Mouse (Mus musculus): ENCODE data around the gene Bscl2. TPM values are rescaled to one million over a fixed set of nuclear protein-coding genes. Genes with fewer than 3 reads are reported as not detected.

Gene Bscl2
- polyA plus RNA-seq, 1 experiment from 2014 or later, result 42.5 TPM

DNA sequence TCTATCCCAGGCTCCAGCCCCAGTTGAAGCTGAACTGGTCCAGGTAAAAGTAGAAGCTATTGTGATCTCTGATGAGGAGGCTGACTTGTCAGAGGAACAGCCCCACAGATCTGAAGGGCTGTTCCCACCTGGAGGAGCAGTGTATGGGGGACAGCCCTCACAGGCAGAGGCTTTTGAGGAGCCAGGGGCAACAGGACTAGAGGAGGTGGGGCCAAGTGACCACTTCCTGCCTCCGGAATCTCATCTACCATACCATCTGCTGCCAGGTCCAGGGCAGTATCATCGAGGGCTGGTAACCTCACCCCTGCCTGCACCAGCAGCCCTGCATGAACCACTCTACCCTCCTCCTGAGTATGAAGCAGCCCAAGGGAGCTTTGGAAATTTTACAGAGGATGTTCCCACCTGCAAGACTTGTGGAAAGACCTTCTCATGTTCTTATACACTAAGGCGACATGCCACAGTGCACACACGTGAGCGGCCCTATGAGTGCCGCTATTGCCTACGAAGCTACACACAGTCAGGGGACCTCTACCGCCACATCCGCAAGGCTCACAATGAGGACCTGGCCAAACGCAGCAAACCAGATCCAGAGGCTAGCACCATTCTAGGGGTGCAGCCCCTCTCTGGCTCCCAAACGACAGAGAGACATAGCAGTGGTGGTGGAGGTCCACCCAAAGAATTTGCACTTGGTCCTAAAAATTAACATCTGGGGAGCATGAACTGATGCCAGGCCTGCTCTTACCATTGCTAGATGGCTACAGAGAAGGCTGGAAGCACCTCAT is 33.2 kb upstream of the Bscl2 start:
- no peak for ATAC-seq (ENCODE audit: insufficient number of reproducible peaks, insufficient read depth, low FRiP score, low read depth)
- Histone ChIP-seq H3K4me3 (ENCODE audit: low read depth, low read length) (no peak overlapping the region), H3K4me1 (ENCODE audit: control insufficient read depth, insufficient read depth, low read length) (peaks cover 4% of the 10 kb centered on the region; the same call in 1 of the 2 replicates), H3K27ac (ENCODE audit: low read length) (no peak overlapping the region), H3K36me3 (ENCODE audit: control insufficient read depth, insufficient read depth, low read length) (peaks cover 29% of the 10 kb centered on the region), H3K9ac (replicated peaks; ENCODE audit: low read depth, low read length) (no peak overlapping the region), H3K27me3 (ENCODE audit: control insufficient read depth, insufficient read depth, low read length) (no peaks in the 10 kb centered on the region), H3K9me3 (ENCODE audit: control insufficient read depth, low read depth, low read length) (no peaks in the 10 kb centered on the region), H3K4me2 (replicated peaks; ENCODE audit: low read depth, low read length) (no peak overlapping the region)
- 89% methylated on average over 11 of the region's 11 CpGs for WGBS

DNA sequence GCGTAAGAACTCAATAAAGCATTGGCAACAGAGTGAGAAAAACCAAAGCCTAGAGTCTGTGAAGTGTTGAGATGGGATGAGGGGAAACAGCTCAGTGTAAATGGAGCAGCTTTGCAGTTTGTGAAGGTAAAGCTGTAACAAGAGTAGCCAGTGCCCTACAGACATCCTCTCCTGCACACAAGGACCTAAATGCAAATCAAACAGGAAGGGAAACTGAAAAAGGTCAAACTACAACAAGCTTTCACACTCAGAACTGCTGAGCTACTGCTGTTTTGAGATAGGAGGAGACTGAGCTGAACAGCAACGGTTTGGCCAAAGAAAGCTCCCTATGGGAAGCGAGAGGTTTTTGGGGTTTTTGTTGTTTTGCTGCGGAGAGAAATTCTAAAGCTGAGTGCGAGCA is 30.5 kb upstream of the Bscl2 start:
- 93% methylated on average over 5 of the region's 5 CpGs for WGBS
- Histone ChIP-seq H3K36me3 (ENCODE audit: control insufficient read depth, insufficient read depth, low read length) (peaks cover 46% of the 10 kb centered on the region), H3K9ac (replicated peaks; ENCODE audit: low read depth, low read length) (no peak overlapping the region), H3K4me2 (replicated peaks; ENCODE audit: low read depth, low read length) (no peak overlapping the region), H3K9me3 (ENCODE audit: control insufficient read depth, low read depth, low read length) (no peaks in the 10 kb centered on the region), H3K4me1 (ENCODE audit: control insufficient read depth, insufficient read depth, low read length) (peaks cover 1% of the 10 kb centered on the region; the same call in 1 of the 2 replicates), H3K4me3 (ENCODE audit: low read depth, low read length) (no peak overlapping the region), H3K27me3 (ENCODE audit: control insufficient read depth, insufficient read depth, low read length) (no peaks in the 10 kb centered on the region), H3K27ac (ENCODE audit: low read length) (no peak overlapping the region)
- ATAC-seq (ENCODE audit: insufficient number of reproducible peaks, insufficient read depth, low FRiP score, low read depth), result no peak

DNA sequence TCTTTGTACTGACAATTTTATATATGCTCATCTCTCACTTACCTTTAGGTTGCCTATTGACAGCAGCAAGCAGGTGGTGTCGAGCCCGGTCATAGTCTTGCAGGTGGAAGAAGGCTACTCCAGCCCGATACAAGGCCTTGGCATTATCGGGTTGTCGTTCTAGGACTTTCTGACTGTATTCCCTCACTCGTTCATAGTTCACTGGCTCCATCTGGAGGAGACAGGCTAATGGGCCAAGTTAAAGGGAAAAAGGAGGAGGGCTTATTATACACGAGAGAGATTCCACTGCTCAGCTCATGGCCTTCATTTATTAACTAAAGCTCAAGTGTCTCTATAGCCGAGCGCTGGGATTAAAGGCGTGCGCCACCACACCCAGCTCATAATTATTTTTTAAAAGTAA is 21.5 kb upstream of the Bscl2 start:
- Histone ChIP-seq H3K9ac (replicated peaks; ENCODE audit: low read depth, low read length) (no peak overlapping the region), H3K36me3 (ENCODE audit: control insufficient read depth, insufficient read depth, low read length) (peaks cover 30% of the 10 kb centered on the region), H3K4me1 (ENCODE audit: control insufficient read depth, insufficient read depth, low read length) (peaks cover 14% of the 10 kb centered on the region; the same call in 1 of the 2 replicates), H3K4me3 (ENCODE audit: low read depth, low read length) (no peak overlapping the region), H3K27me3 (ENCODE audit: control insufficient read depth, insufficient read depth, low read length) (no peaks in the 10 kb centered on the region), H3K27ac (ENCODE audit: low read length) (no peak overlapping the region), H3K9me3 (ENCODE audit: control insufficient read depth, low read depth, low read length) (no peaks in the 10 kb centered on the region), H3K4me2 (replicated peaks; ENCODE audit: low read depth, low read length) (no peak overlapping the region)
- 72% methylated on average over 11 of the region's 11 CpGs for WGBS
- ATAC-seq (ENCODE audit: insufficient number of reproducible peaks, insufficient read depth, low FRiP score, low read depth), result no peak

DNA sequence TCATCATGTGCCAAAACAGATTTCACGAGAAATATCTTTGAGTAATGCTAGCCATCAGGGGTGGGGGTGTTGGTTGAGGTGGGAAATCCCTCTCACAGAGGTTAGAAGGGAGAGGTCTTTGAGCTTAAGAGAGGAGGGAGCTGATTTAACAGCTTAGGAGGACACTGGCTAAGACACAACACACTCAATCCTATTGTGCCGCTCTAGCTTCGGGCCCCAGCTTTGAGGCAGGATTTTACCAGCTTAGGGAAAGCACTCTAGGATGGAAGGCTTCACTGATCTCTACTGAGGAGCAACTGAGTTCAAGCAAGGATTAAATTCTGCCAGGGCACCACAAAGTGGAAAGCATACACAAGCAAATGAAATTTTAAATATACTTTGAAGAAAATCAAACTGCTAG is 20.3 kb upstream of the Bscl2 start:
- H3K36me3 ChIP-seq (ENCODE audit: control insufficient read depth, insufficient read depth, low read length), result peaks cover 24% of the 10 kb centered on the region
- H3K4me2 ChIP-seq (replicated peaks; ENCODE audit: low read depth, low read length), result peak overlapping the region; percentile 85
- ATAC-seq (ENCODE audit: insufficient number of reproducible peaks, insufficient read depth, low FRiP score, low read depth), result no peak

DNA sequence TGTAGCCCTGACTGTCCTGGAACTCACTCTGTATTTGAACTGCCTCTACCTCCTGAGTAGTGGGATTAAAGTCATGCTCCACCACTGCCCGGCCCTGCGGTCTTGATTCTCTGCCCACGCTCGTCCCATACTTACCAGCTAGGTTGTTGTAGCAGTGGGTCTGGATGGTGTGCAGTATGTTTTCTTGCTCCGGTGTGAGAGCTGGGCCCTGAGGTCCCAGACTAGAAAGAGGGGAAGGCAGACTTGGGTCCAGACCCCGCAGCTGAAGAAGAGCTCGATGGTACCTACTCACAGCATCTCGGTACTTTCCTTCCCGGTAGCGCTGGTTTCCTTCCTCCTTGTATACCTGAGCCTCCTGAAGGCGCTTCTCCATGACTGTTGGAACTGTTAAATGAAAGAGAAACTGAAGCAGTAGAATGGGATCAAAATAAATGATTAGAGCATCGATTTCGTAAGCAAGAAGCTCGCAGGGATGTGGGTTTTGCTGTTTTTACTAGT is 18.9 kb upstream of the Bscl2 start:
- ATAC-seq (ENCODE audit: insufficient number of reproducible peaks, insufficient read depth, low FRiP score, low read depth), result no peak
- WGBS, result 20% methylated on average over 14 of the region's 14 CpGs

More for the DNA sequence above, 20.3 kb upstream of the Bscl2 start:
- Histone ChIP-seq H3K9ac (replicated peaks; ENCODE audit: low read depth, low read length) (0 out of 2 replicates have a peak overlapping the region, but pooled peaks have one; percentile 10), H3K27me3 (ENCODE audit: control insufficient read depth, insufficient read depth, low read length) (no peaks in the 10 kb centered on the region), H3K4me3 (ENCODE audit: low read depth, low read length) (no peak overlapping the region), H3K27ac (ENCODE audit: low read length) (no peak overlapping the region), H3K9me3 (ENCODE audit: control insufficient read depth, low read depth, low read length) (no peaks in the 10 kb centered on the region), H3K4me1 (ENCODE audit: control insufficient read depth, insufficient read depth, low read length) (peaks cover 16% of the 10 kb centered on the region; the same call in 1 of the 2 replicates)
- WGBS, result 73% methylated on average over 3 of the region's 3 CpGs

DNA sequence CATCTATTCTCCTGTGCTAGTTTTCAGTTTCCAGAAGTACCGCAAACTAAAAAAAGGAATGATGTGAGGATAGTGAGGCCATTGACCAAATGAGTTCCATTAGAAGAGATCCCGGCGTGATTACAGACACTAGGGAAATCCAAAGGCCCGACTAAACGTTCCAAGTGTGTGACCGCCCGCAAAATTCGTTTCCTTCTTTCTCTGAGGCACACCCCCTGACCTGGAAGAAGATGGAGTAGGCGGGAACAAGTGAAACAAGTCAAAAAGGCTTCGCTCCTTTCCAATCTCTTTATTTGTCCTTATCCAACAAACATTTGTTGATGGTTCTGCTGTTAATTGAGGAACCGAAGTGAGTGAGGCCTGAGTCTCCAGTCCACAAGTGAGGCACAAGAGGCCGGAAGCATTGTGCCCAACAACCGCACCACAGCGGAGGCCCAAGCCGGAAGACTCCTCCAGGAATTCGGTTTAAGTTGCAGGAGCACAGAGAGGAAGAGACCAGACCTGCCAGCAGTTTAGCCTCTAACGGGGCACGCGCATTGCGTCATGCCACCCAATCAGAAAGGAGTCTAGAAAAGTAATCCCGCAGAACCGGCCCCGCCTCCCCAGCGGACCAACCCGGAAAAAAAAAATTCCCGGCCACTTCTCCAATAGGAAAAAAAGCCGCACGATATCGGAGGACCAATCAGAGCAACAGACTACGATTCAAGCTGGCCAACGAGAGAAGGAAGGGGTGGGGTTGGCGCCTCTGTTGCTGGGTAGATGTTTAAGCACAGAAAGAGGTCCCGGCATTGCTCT is 18.3 kb upstream of the Bscl2 start, which contains the start of gene Ttc9c:
Gene Ttc9c (minus strand): TSS at position 533 of the 795 bp plus-strand sequence.
- peak within 1 kb of the TSS; percentile 97 for H3K9ac ChIP-seq (replicated peaks; ENCODE audit: low read depth, low read length)
- H3K4me1 ChIP-seq (ENCODE audit: control insufficient read depth, insufficient read depth, low read length), result peaks cover 20% of the 10 kb centered on the region; the same call in 1 of the 2 replicates
- peak within 1 kb of the TSS; percentile 97 for H3K4me3 ChIP-seq (ENCODE audit: low read depth, low read length)
- peak; percentile 88 for ATAC-seq (ENCODE audit: insufficient number of reproducible peaks, insufficient read depth, low FRiP score, low read depth)
- H3K36me3 ChIP-seq (ENCODE audit: control insufficient read depth, insufficient read depth, low read length), result peaks cover 29% of the 10 kb centered on the region
- H3K4me2 ChIP-seq (replicated peaks; ENCODE audit: low read depth, low read length), result peak within 1 kb of the TSS; percentile 92
- no peaks in the 10 kb centered on the region for H3K9me3 ChIP-seq (ENCODE audit: control insufficient read depth, low read depth, low read length)
- H3K27ac ChIP-seq (ENCODE audit: low read length), result peak within 1 kb of the TSS; percentile 99
- H3K27me3 ChIP-seq (ENCODE audit: control insufficient read depth, insufficient read depth, low read length), result no peaks in the 10 kb centered on the region
- under 1% methylated on average over 33 of the region's 33 CpGs for WGBS

More for the DNA sequence above, 18.9 kb upstream of the Bscl2 start:
- Histone ChIP-seq H3K4me1 (ENCODE audit: control insufficient read depth, insufficient read depth, low read length) (peaks cover 20% of the 10 kb centered on the region; the same call in 1 of the 2 replicates), H3K27ac (ENCODE audit: low read length) (peak overlapping the region; percentile 99), H3K4me2 (replicated peaks; ENCODE audit: low read depth, low read length) (peak overlapping the region; percentile 85), H3K4me3 (ENCODE audit: low read depth, low read length) (peak overlapping the region; percentile 97), H3K36me3 (ENCODE audit: control insufficient read depth, insufficient read depth, low read length) (peaks cover 28% of the 10 kb centered on the region), H3K27me3 (ENCODE audit: control insufficient read depth, insufficient read depth, low read length) (no peaks in the 10 kb centered on the region), H3K9me3 (ENCODE audit: control insufficient read depth, low read depth, low read length) (no peaks in the 10 kb centered on the region), H3K9ac (replicated peaks; ENCODE audit: low read depth, low read length) (peak overlapping the region; percentile 64)

DNA sequence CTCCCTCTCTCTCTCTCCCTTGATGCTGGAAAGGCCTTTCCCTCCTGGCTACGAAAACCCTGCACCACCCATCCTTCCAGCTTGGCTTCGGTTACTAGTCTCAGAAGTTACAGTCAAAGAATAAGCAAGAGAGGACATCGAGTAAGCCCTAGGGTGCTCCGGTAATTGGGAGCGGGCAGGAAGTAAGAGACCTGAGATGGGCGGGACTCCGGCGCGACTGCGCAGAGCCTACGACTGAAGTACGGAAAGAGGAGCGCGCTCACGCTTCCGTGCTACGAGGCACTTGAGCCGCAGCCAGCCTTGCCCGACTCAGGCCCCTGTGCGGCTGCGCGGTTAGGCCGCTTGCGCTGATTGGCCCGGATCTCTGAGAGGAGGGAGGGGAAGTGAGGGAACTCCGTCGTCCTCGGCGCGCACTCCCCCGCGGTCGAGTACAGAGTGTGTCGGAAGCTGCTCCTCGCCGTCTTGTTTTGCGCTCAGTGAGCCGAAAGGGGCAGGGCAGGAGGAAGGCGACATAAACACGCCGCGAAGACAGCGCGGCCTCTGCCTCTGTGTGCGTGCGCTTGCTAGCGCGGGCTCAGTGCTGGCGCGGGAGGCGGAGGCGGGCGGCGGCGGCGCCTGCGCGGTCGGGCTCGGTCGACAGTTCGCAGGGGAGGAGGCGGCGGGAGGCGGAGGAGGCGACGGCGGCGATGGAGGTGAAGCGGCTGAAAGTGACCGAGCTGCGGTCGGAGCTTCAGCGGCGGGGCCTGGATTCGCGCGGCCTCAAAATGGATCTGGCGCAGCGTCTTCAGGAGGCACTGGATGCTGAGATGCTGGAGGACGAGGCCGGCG is 17.5 kb upstream of the Bscl2 start, which contains the start of gene Hnrnpul2:
Gene Hnrnpul2 (plus strand): TSS at position 415 of the 828 bp plus-strand sequence.
- Histone ChIP-seq H3K4me2 (replicated peaks; ENCODE audit: low read depth, low read length) (peak within 1 kb of the TSS; percentile 92), H3K36me3 (ENCODE audit: control insufficient read depth, insufficient read depth, low read length) (peaks cover 32% of the 10 kb centered on the region), H3K27ac (ENCODE audit: low read length) (peak within 1 kb of the TSS; percentile 99), H3K4me1 (ENCODE audit: control insufficient read depth, insufficient read depth, low read length) (peaks cover 20% of the 10 kb centered on the region; the same call in 1 of the 2 replicates), H3K4me3 (ENCODE audit: low read depth, low read length) (peak within 1 kb of the TSS; percentile 97), H3K27me3 (ENCODE audit: control insufficient read depth, insufficient read depth, low read length) (no peaks in the 10 kb centered on the region), H3K9me3 (ENCODE audit: control insufficient read depth, low read depth, low read length) (no peaks in the 10 kb centered on the region), H3K9ac (replicated peaks; ENCODE audit: low read depth, low read length) (peak within 1 kb of the TSS; percentile 97)
- under 1% methylated on average over 83 of the region's 83 CpGs for WGBS
- peak; percentile 95 for ATAC-seq (ENCODE audit: insufficient number of reproducible peaks, insufficient read depth, low FRiP score, low read depth)

Measured in stomach, embryonic 14.5 days (tissue).